Mouse (Mus musculus): ENCODE data around the gene Palb2.

- TF ChIP-seq CTCF (conservative IDR thresholded peaks at IDR 0.05; ENCODE audit: low read length) (peak; percentile 73), POU5F1 (IDR thresholded peaks at IDR 0.05; ENCODE audit: borderline replicate concordance, low read length) (no peak), NANOG (IDR thresholded peaks at IDR 0.05; ENCODE audit: borderline replicate concordance, low read length) (no peak)
Observed at GRCm38 (mm10) chr7:122135070-122135469, 2.3 kb upstream of the Palb2 start.

All from E14TG2a.4 (cell line).